Mouse (Mus musculus) forebrain, embryonic 12.5 days (tissue): ENCODE results near the gene Gm49345. TPM values are rescaled to one million over a fixed set of nuclear protein-coding genes. Genes with fewer than 3 reads are reported as not detected.
"Not testable (repeated sequence)": the region's sequence is repeated elsewhere in the genome, so short reads cannot be mapped to it uniquely, and the experiment has no call there.

Experiments
- ATAC-seq: fragments of 200-750 bp; cut with Nextera tagmentation; 2 replicates; pipeline ENCODE4 v1.8.0; 2017; ENCODE audit warnings: moderate TSS enrichment; ENCODE audit not compliant: low FRiP score
- H3K27ac ChIP-seq: fragments of 300-500 bp; sonication (generic); 2 replicates; pipeline ENCODE4 v1.5.1; 2016; ENCODE audit warnings: mild to moderate bottlenecking
- H3K27me3 ChIP-seq: fragments of 300-500 bp; sonication (generic); 2 replicates; pipeline ENCODE4 v1.6.1; 2016; ENCODE audit warnings: mild to moderate bottlenecking
- H3K36me3 ChIP-seq: fragments of 300-500 bp; sonication (generic); replicated peaks from 2 replicates; pipeline ENCODE4 v1.6.1; 2016; ENCODE audit warnings: mild to moderate bottlenecking
- H3K4me1 ChIP-seq: fragments of 300-500 bp; sonication (generic); 2 replicates; pipeline ENCODE4 v1.6.1; 2016
- H3K4me2 ChIP-seq: fragments of 300-500 bp; sonication (generic); 2 replicates; pipeline ENCODE4 v1.6.1; 2016; ENCODE audit warnings: mild to moderate bottlenecking, moderate library complexity
- H3K4me3 ChIP-seq: fragments of 300-500 bp; sonication (generic); replicated peaks from 2 replicates; pipeline ENCODE4 v1.5.1; 2016; ENCODE audit warnings: mild to moderate bottlenecking
- H3K9ac ChIP-seq: fragments of 300-500 bp; sonication (generic); 2 replicates; pipeline ENCODE4 v1.6.1; 2016; ENCODE audit warnings: mild to moderate bottlenecking
- H3K9me3 ChIP-seq: fragments of 300-500 bp; sonication (generic); 2 replicates; pipeline ENCODE4 v1.6.1; 2016
- WGBS: fragments of 180-500 bp; shearing (Covaris S2); methylation state at CpG from one replicate; pipeline ENCODE4 v1.1.7; 2016; 5-methylcytosine and 5-hydroxymethylcytosine counted together
- polyA plus RNA-seq: library from polyadenylated mRNA; unstranded; fragments of >200 nt; fragmentation: Nextera tagmentation; extraction: Ambion mirVana; gene quantifications from 2 replicates; pipeline ENCODE4 v1.2.1, GENCODE M21; 2016

Gene Gm49345
- polyA plus RNA-seq: 0.49 TPM in 1 of 2 replicates, not detected in the other

GRCm38 (mm10) chr13:67637294-67638007, at the start of gene Gm49345, which contains the start of gene Zfp729a:
Gene Gm49345, minus strand, starts transcription at chr13:67637769.
Gene Zfp729a, minus strand, starts transcription at chr13:67637791.
- Histone ChIP-seq H3K4me2 (peak within 1 kb of the TSS; percentile 51), H3K27ac (0 out of 2 replicates have a peak within 1 kb of the TSS, but pooled peaks have one; percentile 5), H3K9me3 (no peaks in the 10 kb centered on the region), H3K4me3 (peak within 1 kb of the TSS; percentile 80), H3K4me1 (0 out of 2 replicates have a peak, but pooled peaks cover 4% of the 10 kb centered on the region), H3K9ac (peak within 1 kb of the TSS; percentile 69), H3K27me3 (no peaks in the 10 kb centered on the region), H3K36me3 (no peaks in the 10 kb centered on the region)
- ATAC-seq: peak; percentile 98
- under 1% methylated on average over 19 of the region's 19 CpGs for WGBS

DNA sequence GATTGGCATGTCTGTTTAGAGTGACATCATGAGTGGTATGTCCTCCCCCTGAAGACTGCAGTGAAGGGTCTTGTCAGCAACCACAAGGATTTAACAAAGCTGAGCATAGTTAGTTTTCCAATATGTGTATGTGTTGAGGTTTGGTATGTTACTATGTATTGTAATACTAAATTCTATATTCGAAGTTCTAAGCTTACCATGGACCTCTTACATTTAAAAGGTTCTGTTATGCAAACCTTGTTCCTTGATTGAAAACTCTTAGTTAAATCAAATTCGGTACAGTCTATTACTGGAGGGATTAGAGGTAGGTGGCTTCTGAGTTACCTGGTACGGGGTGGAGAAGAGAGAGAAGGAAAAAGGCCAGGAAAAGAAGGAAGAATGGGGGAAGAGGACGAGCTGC, 49.4 kb upstream of the Gm49345 start, which contains the start of gene Zfp738:
Zfp738 (minus strand) TSS at position 101 of the 400 bp plus-strand sequence.
- Histone ChIP-seq H3K27me3 (no peaks in the 10 kb centered on the region), H3K4me2 (no peak within 1 kb of the TSS), H3K9ac (no peak within 1 kb of the TSS), H3K27ac (no peak within 1 kb of the TSS), H3K36me3 (no peaks in the 10 kb centered on the region), H3K9me3 (no peaks in the 10 kb centered on the region), H3K4me3 (no peak within 1 kb of the TSS), H3K4me1 (peaks cover 3% of the 10 kb centered on the region)
- WGBS: 86% methylated on average over 4 of the region's 4 CpGs
- no peak for ATAC-seq

DNA sequence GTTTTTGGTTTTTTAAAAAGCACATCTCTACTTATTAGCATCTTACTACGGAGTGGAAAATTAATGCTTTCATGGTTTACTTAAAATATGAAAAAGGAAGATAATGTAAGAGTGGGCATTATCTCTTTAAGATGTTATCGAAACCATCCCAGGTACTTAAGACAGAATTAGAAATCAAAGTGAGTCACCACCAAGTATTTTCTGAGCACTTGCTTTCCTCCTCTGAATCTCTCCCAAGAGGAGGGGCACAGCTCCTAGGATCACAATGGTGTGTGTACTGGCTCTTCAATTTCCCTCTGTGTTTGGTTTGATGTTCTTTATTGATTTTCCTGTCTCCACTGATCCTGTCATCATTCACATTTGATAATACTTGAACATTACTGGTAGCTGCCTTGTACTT, 46.3 kb upstream of the Gm49345 start:
- Histone ChIP-seq H3K9ac (peak overlapping the region; percentile 38; the same call in 1 of the 2 replicates), H3K4me3 (peak overlapping the region; percentile 72), H3K4me2 (peak overlapping the region; percentile 67)
- H3K9me3 ChIP-seq, H3K36me3 ChIP-seq, H3K27ac ChIP-seq, H3K27me3 ChIP-seq, H3K4me1 ChIP-seq: not testable (repeated sequence)
- ATAC-seq: peak; percentile 45; the same call in 1 of the 2 replicates
- WGBS: 78% methylated on average over 2 of the region's 2 CpGs

- Histone ChIP-seq H3K4me2 (peak overlapping the region; percentile 67), H3K9ac (peak overlapping the region; percentile 73), H3K4me3 (peak overlapping the region; percentile 72)
- not testable (repeated sequence) for H3K4me1 ChIP-seq, H3K27ac ChIP-seq, H3K36me3 ChIP-seq, H3K27me3 ChIP-seq, H3K9me3 ChIP-seq
- WGBS: 14% methylated on average over 16 of the region's 16 CpGs
- ATAC-seq: peak; percentile 100
Observed at GRCm38 (mm10) chr13:67682959-67683735, 45.6 kb upstream of the Gm49345 start.

DNA sequence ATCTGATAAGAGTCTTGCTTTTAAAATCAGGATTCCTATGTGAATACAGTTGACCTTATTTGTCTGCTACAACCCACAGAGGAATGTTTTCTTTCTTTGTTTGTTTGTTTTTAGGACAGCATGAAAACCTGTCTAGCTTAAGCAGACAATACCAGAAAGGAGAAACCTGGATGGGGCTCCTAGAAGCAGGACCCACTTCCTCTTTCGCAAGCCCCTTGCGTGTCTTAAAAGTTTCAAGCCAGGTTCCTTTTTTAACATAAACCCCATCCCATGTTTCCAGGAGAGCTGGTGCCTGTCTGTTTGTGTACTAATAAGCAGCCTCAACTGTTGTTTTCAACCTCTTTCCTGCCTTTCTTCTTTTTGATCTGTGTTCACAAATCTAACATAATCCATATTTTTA, 37.3 kb upstream of the Gm49345 start:
- no peak overlapping the region for H3K4me2 ChIP-seq
- ATAC-seq: no peak
- H3K4me3 ChIP-seq: no peak overlapping the region
- H3K27ac ChIP-seq: no peak overlapping the region
- no peaks in the 10 kb centered on the region for H3K27me3 ChIP-seq
- H3K9me3 ChIP-seq: no peaks in the 10 kb centered on the region
- no peaks in the 10 kb centered on the region for H3K4me1 ChIP-seq
- 90% methylated on average over 2 of the region's 2 CpGs for WGBS
- H3K36me3 ChIP-seq: peaks cover 5% of the 10 kb centered on the region
- H3K9ac ChIP-seq: no peak overlapping the region

DNA sequence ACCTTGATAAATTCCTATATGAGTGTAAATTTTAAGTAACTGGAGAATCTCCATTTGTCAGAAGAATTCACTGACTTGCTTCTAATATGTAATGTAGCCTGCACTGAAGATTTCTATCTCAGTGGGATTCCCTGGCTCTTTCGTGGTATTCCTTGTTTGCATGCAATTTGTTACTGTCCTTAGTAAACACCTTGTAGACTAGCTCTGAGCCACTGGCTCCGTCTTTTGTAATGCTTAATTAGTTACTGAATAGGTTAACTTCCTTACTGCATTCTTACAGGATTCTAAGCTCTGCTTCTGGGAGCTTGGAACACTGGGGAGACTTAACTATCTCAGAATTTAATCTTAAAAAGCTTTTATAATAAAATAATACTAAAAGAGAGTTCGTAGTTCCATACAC, 14.9 kb upstream of the Gm49345 start:
- Histone ChIP-seq H3K36me3 (no peaks in the 10 kb centered on the region), H3K9ac (no peak overlapping the region), H3K4me1 (no peaks in the 10 kb centered on the region), H3K4me2 (no peak overlapping the region), H3K4me3 (no peak overlapping the region), H3K9me3 (no peaks in the 10 kb centered on the region), H3K27ac (no peak overlapping the region), H3K27me3 (no peaks in the 10 kb centered on the region)
- WGBS: 26% methylated on average over 3 of the region's 3 CpGs
- ATAC-seq: no peak

GRCm38 (mm10) chr13:67610108-67610507, 27.5 kb downstream of the Gm49345 start:
- Histone ChIP-seq H3K9ac (no peak overlapping the region), H3K4me1 (peaks cover 4% of the 10 kb centered on the region), H3K36me3 (no peaks in the 10 kb centered on the region), H3K4me2 (no peak overlapping the region), H3K4me3 (no peak overlapping the region), H3K27ac (no peak overlapping the region), H3K9me3 (no peaks in the 10 kb centered on the region; the same call in 1 of the 2 replicates), H3K27me3 (no peaks in the 10 kb centered on the region)
- 92% methylated on average over 4 of the region's 4 CpGs for WGBS
- ATAC-seq: no peak

DNA sequence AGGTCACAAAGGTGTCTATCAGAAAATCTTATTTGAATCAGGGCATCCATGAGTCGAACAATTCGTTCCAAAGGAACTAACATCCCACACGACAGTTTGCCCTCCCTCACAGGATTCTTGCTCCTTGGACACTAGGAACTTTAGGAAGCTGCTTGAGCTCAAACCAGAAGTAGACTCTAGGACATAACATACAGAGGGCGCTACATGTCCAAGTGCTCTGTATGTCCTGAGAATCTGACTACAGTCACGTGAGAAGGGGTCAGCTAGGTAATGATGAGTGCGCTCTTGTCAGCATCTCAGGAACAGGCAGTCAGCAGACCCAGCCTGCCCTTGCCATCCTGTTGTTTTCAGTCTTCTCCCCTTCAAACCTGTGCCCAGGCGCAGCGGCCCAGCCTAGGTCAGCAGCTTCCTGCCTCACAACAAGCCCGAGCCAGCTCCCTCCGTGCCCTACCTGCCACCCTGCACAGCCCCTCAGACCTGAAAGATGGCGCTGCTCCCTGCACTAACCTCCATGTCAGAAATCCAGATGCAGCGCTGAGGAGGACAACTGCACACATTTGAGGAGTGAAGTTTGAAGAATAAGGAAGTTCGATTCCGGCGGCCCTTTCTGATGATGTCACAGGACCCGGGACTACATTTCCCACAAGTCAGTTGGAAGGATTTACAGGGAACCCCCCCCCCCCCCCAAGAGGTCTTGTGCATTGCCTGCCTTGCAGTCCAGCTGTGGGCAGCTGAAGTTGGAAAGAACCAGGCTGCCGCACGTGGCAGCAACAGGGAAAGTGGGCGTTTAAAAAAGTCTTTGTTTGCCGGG, 28.3 kb downstream of the Gm49345 start, which contains the start of gene Zfp729b:
Zfp729b (minus strand) TSS at position 642 of the 811 bp plus-strand sequence.
- ATAC-seq: peak; percentile 97
- Histone ChIP-seq H3K27ac (peak within 1 kb of the TSS; percentile 50; the same call in 1 of the 2 replicates), H3K36me3 (no peaks in the 10 kb centered on the region), H3K9ac (peak within 1 kb of the TSS; percentile 63), H3K9me3 (no peaks in the 10 kb centered on the region; the same call in 1 of the 2 replicates), H3K4me1 (peaks cover 4% of the 10 kb centered on the region), H3K27me3 (no peaks in the 10 kb centered on the region), H3K4me2 (peak within 1 kb of the TSS; percentile 60), H3K4me3 (peak within 1 kb of the TSS; percentile 70)
- 2% methylated on average over 20 of the region's 20 CpGs for WGBS

DNA sequence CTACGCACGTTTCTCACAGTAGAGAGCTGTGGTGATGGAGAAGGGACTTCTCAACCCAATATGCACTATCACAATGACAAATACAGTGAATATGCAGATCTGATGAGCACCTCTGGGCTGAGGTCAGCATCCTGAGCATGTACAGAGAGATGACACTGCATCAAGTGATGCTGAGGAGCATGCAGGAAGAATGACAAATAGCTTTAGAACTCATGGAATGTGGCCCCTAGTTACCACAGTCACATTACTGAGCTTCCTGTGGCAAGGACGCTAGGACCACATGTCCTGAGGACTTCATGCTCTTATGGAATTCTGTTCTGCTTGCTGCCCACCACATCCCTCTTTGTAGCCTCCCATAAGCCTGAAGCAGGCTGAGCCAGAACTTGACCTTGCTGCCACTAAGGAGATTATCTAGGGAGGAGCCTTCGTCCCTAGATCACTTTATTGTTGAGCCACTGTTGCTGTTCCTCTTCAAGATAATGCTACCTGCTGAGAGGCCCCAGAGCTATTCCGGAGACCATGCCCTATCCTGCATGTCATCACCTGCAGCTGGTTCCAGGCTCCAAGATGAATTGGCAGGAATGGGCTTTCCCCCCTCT, 64.9 kb downstream of the Gm49345 start:
- ATAC-seq: no peak
- 71% methylated on average over 5 of the region's 5 CpGs for WGBS

DNA sequence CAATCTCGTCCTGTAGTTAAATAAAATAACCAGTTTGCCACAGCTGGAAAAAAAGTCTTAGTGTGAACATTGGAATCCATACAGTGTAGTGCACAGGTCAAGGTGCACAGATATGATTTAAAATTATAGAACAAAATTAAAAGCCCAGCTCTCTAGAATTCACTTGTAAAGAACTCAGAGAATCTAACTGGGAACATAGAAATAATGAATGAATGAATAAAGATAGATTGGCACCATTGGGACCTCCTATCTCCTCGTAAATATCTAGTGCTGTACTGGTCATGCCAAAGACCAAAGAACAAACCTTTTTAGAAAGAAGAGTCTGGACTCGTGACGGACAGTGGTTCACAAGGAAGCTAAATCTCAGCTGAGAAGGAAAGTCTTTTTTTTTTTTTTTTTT, 83.8 kb downstream of the Gm49345 start, which contains the start of gene Zfp748:
Zfp748 (minus strand) TSS at position 101 of the 400 bp plus-strand sequence.
- Histone ChIP-seq H3K4me3 (peak within 1 kb of the TSS; percentile 87), H3K36me3 (no peaks in the 10 kb centered on the region), H3K4me2 (peak within 1 kb of the TSS; percentile 78), H3K27ac (peak within 1 kb of the TSS; percentile 83), H3K27me3 (no peaks in the 10 kb centered on the region), H3K9me3 (no peaks in the 10 kb centered on the region), H3K9ac (peak within 1 kb of the TSS; percentile 83), H3K4me1 (peaks cover 12% of the 10 kb centered on the region)
- WGBS: 83% methylated on average over 4 of the region's 4 CpGs
- ATAC-seq: no peak

More for the DNA sequence above, 64.9 kb downstream of the Gm49345 start:
- no peaks in the 10 kb centered on the region for H3K36me3 ChIP-seq
- no peaks in the 10 kb centered on the region for H3K9me3 ChIP-seq
- no peak overlapping the region for H3K27ac ChIP-seq
- no peaks in the 10 kb centered on the region for H3K27me3 ChIP-seq
- H3K4me3 ChIP-seq: no peak overlapping the region
- no peak overlapping the region for H3K9ac ChIP-seq
- no peak overlapping the region for H3K4me2 ChIP-seq
- no peaks in the 10 kb centered on the region for H3K4me1 ChIP-seq

DNA sequence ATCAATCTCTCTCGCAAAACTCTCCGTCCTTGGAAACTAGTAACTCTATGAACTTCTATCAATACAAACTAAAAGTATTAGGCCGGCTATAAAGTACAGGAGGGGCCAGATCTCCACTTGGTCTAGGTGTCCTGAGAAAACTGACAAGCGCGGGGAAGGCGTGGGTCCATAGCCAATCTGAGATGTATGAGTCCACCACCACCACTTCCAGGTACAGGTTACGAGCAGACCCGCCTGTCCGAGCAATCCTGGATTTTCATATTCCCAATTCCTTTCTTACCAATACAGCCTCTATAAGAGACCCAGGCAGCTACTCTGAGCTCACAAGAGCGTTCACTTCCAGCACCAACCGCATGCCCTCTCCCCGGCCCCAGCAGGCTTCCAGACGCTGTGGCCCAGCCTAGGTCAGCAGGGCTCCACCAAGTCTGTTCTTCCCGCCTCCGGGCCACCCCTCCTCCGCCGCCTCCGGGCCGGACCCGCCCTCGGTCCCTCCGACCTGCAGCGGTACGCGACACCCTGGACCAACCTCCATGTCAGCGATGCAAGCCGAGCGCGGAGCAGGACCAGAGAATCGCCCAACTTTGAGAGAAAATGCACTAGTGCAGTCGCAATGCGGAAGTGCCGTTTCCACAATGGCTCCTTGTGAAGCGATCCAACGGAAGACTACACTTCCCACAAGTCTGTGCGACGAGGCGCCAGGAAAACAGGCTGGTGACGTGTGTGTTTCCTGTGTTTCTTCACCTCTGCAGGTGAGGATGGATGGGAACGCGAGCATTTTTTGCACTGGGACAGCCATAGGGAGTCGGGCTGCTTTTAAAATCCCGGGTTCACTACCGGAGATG, 84.8 kb downstream of the Gm49345 start:
- Histone ChIP-seq H3K27ac (peak overlapping the region; percentile 83), H3K9ac (peak overlapping the region; percentile 83), H3K27me3 (no peaks in the 10 kb centered on the region), H3K4me2 (peak overlapping the region; percentile 78), H3K4me3 (peak overlapping the region; percentile 87), H3K36me3 (no peaks in the 10 kb centered on the region), H3K9me3 (no peaks in the 10 kb centered on the region), H3K4me1 (peaks cover 12% of the 10 kb centered on the region)
- WGBS: under 1% methylated on average over 44 of the region's 44 CpGs
- ATAC-seq: peak; percentile 99
